In the genomic region with DNA sequence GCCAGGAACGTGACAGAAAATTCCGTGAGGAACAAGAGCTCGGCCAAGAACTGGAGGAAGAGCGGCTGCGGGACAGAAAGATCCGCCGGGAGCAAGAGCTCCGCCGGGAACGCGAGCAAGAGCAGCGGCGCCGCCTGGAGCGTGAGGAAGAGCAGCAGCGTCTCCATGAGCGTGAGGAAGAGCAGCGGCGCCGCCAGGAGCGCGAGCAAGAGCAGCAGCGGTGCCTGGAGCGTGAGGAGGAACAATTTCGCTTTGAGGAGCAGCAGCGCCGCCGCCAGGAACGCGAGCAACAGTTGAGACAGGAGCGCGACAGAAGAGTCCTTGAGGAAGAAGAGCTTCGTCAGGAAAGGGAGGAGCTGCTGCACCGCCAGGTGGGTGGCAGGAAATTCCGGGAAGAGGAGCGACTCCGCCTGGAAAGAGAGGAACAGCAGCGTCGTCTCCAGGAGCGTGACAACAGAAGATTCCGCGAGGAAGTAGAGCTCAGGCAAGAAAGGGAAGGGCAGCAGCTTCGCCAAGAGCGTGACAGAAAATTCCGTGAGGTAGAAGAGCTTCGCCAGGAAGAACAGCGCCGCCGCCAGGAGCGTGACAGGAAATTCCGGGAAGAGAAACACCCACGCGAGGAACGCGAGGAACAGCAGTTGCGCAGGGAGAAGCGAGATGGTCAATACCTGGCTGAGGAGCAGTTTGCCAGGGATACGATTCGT, we compare ENCODE assay signal across 8 mouse cellular contexts. TPM values are rescaled to one million over a fixed set of nuclear protein-coding genes. Genes with fewer than 3 reads are reported as not detected.
DNase-seq lines count a peak whose midpoint lies in the region; ATAC-seq and TF ChIP-seq lines count a peak whose summit lies in the region.
"Had no signal": no experiment of that assay in that cellular context is flagged by ENCODE, and none has a peak within 500 bp of the region (broad histone marks: within the 10 kb centered on the region; RNA-seq: fewer than 3 reads in every experiment).

No protein-coding gene starts in this region.

- H3K27ac ChIP-seq in bone marrow macrophage, adult 2 months (ENCODE audit: insufficient read depth, low read depth, low read length): no peak overlapping the region
- no peak overlapping the region for H3K27ac ChIP-seq in heart, adult 2 months
- H3K27ac ChIP-seq in kidney, adult 2 months (ENCODE audit: insufficient read depth, low read depth, low read length): peak overlapping the region; percentile 57
- H3K27ac ChIP-seq in limb, embryonic 11.5 days (replicated peaks; ENCODE audit: low read depth, low read length): no peak overlapping the region
- no peak overlapping the region for H3K27ac ChIP-seq in midbrain, embryonic 11.5 days (ENCODE audit: low read depth, low read length)
- peak overlapping the region; percentile 78; the same call in 1 of the 2 replicates for H3K27ac ChIP-seq in stomach, embryonic 15.5 days
- H3K27ac ChIP-seq: macrophage had no signal

- peaks cover 6% of the 10 kb centered on the region; the same call in 1 of the 2 replicates for H3K4me1 ChIP-seq in bone marrow macrophage, adult 2 months (ENCODE audit: control insufficient read depth, insufficient read depth, low read length)
- H3K4me1 ChIP-seq in heart, adult 2 months (ENCODE audit: control insufficient read depth, insufficient read depth, low read length): no peaks in the 10 kb centered on the region; the same call in 1 of the 2 replicates
- H3K4me1 ChIP-seq in kidney, adult 2 months (ENCODE audit: control insufficient read depth, insufficient read depth, low read length): peaks cover 6% of the 10 kb centered on the region; the same call in 1 of the 2 replicates
- 0 out of 2 replicates have a peak, but pooled peaks cover 8% of the 10 kb centered on the region for H3K4me1 ChIP-seq in limb, embryonic 11.5 days (ENCODE audit: control insufficient read depth, insufficient read depth, low read length)
- H3K4me1 ChIP-seq in midbrain, embryonic 11.5 days (ENCODE audit: control insufficient read depth, insufficient read depth, low read length): peaks cover 4% of the 10 kb centered on the region
- peaks cover 21% of the 10 kb centered on the region for H3K4me1 ChIP-seq in stomach, embryonic 15.5 days

- WGBS in heart, adult 2 months: 1% methylated on average over 59 of the region's 59 CpGs
- under 1% methylated on average over 59 of the region's 59 CpGs for WGBS in kidney, adult 2 months
- WGBS in limb, embryonic 11.5 days: under 1% methylated on average over 59 of the region's 59 CpGs
- WGBS in midbrain, embryonic 11.5 days: under 1% methylated on average over 59 of the region's 59 CpGs
- under 1% methylated on average over 59 of the region's 59 CpGs for whole genome bisulfite sequencing in stomach, embryonic 15.5 days

- TF ChIP-seq POLR2A in bone marrow macrophage, adult 2 months (IDR thresholded peaks at IDR 0.05; ENCODE audit: borderline replicate concordance, low read depth, low read length): no peak
- TF ChIP-seq POLR2A in heart, adult 2 months (IDR thresholded peaks at IDR 0.05; ENCODE audit: insufficient read depth, low read depth, low read length): no peak
- TF ChIP-seq POLR2A in kidney, adult 2 months (IDR thresholded peaks at IDR 0.05; ENCODE audit: low read depth, low read length): peak; percentile 66

- peak overlapping the region; percentile 22 for H3K9ac ChIP-seq in heart, adult 2 months (ENCODE audit: low read depth, low read length)
- peak overlapping the region; percentile 40; the same call in 1 of the 2 replicates for H3K9ac ChIP-seq in limb, embryonic 11.5 days (ENCODE audit: low read length)
- H3K9ac ChIP-seq in midbrain, embryonic 11.5 days (ENCODE audit: low read length): peak overlapping the region; percentile 45
- H3K9ac ChIP-seq in stomach, embryonic 15.5 days: peak overlapping the region; percentile 32; the same call in 1 of the 2 replicates

- no peaks in the 10 kb centered on the region for H3K36me3 ChIP-seq in heart, adult 2 months (ENCODE audit: control insufficient read depth, insufficient read depth, low read length)
- H3K36me3 ChIP-seq in kidney, adult 2 months (ENCODE audit: control insufficient read depth, insufficient read depth, low read length): no peaks in the 10 kb centered on the region
- no peaks in the 10 kb centered on the region for H3K36me3 ChIP-seq in limb, embryonic 11.5 days (ENCODE audit: control insufficient read depth, insufficient read depth, low read length)
- no peaks in the 10 kb centered on the region for H3K36me3 ChIP-seq in midbrain, embryonic 11.5 days (ENCODE audit: control insufficient read depth, insufficient read depth, low read length)
- no peaks in the 10 kb centered on the region for H3K36me3 ChIP-seq in stomach, embryonic 15.5 days

- peak; percentile 83 for DNase-seq in embryo, embryonic 11 days
- DNase-seq in heart, adult 2 months: peak; percentile 61 to 68
- DNase-seq in kidney, adult 2 months: peak; percentile 84
- DNase-seq in limb, embryonic 11.5 days (ENCODE audit: low spot score): peak; percentile 75
- DNase-seq in midbrain, embryonic 11.5 days (ENCODE audit: low spot score, missing footprints): peak; percentile 97

- 0 out of 2 replicates have a peak, but pooled peaks have one; percentile 12 for TF ChIP-seq CTCF in bone marrow macrophage, adult 2 months (IDR thresholded peaks at IDR 0.05; ENCODE audit: low read depth, low read length)
- TF ChIP-seq CTCF in heart, adult 2 months (IDR thresholded peaks at IDR 0.05): peak; percentile 39
- TF ChIP-seq CTCF in kidney, adult 2 months (conservative IDR thresholded peaks at IDR 0.05; ENCODE audit: insufficient read depth, insufficient read length, low read depth, low read length): peak; percentile 31; the same call in 1 of the 2 replicates

- no peak for TF ChIP-seq EP300 in heart, adult 2 months (IDR thresholded peaks at IDR 0.05; ENCODE audit: insufficient read depth, low read depth, low read length)

- H3K79me2 ChIP-seq in heart, adult 2 months (replicated peaks; ENCODE audit: control insufficient read depth, insufficient read depth, low read length): no peaks in the 10 kb centered on the region

- intact Hi-C loops in heart, adult 2 months (cut with DNase I): no loop called here

- ATAC-seq in limb, embryonic 11.5 days (ENCODE audit: insufficient number of reproducible peaks, low FRiP score, low TSS enrichment, low read depth): peak; percentile 42; the same call in 1 of the 2 replicates
- ATAC-seq in midbrain, embryonic 11.5 days (ENCODE audit: low FRiP score): peak; percentile 77
- peak; percentile 61 for ATAC-seq in stomach, embryonic 15.5 days (ENCODE audit: insufficient read depth, low FRiP score, low read depth)

- H3K4me3 ChIP-seq in bone marrow macrophage, adult 2 months (ENCODE audit: insufficient read depth, low read length): peak overlapping the region; percentile 57
- peak overlapping the region; percentile 49 for H3K4me3 ChIP-seq in heart, adult 2 months
- H3K4me3 ChIP-seq in kidney, adult 2 months (ENCODE audit: insufficient read depth, low read depth, low read length): peak overlapping the region; percentile 61
- H3K4me3 ChIP-seq in limb, embryonic 11.5 days (ENCODE audit: low read depth, low read length): peak overlapping the region; percentile 39
- H3K4me3 ChIP-seq in midbrain, embryonic 11.5 days (ENCODE audit: low read depth, low read length): peak overlapping the region; percentile 53
- peak overlapping the region; percentile 58 for H3K4me3 ChIP-seq in stomach, embryonic 15.5 days (replicated peaks)

- H3K27me3 ChIP-seq in heart, adult 2 months (ENCODE audit: control insufficient read depth, insufficient read depth, low read length): peaks cover 19% of the 10 kb centered on the region
- no peaks in the 10 kb centered on the region for H3K27me3 ChIP-seq in kidney, adult 2 months (replicated peaks; ENCODE audit: control insufficient read depth, insufficient read depth, low read length)
- peaks cover 33% of the 10 kb centered on the region for H3K27me3 ChIP-seq in limb, embryonic 11.5 days (ENCODE audit: control insufficient read depth, insufficient read depth, low read length)
- peaks cover 39% of the 10 kb centered on the region for H3K27me3 ChIP-seq in midbrain, embryonic 11.5 days (ENCODE audit: control insufficient read depth, insufficient read depth, low read length)
- H3K27me3 ChIP-seq in stomach, embryonic 15.5 days (replicated peaks): peaks cover 4% of the 10 kb centered on the region; the same call in 1 of the 2 replicates

- H3K4me2 ChIP-seq in limb, embryonic 11.5 days (ENCODE audit: low read depth, severe bottlenecking): peak overlapping the region; percentile 91
- H3K4me2 ChIP-seq in midbrain, embryonic 11.5 days: peak overlapping the region; percentile 82
- H3K4me2 ChIP-seq in stomach, embryonic 15.5 days: peak overlapping the region; percentile 97

- H3K9me3 ChIP-seq in limb, embryonic 11.5 days (ENCODE audit: control insufficient read depth, low read length): no peaks in the 10 kb centered on the region
- H3K9me3 ChIP-seq in midbrain, embryonic 11.5 days (ENCODE audit: control insufficient read depth, low read length): no peaks in the 10 kb centered on the region
- no peaks in the 10 kb centered on the region for H3K9me3 ChIP-seq in stomach, embryonic 15.5 days

RNA-seq across cellular contexts. Expression of a gene that starts 5.2 kb away (rescaled TPM):
- polyA plus RNA-seq in bone marrow macrophage, adult 2 months (2012; ENCODE audit: insufficient read depth, insufficient read length, missing spikeins): 0.16 and 0.19 TPM in 2 replicates
- under 1 TPM; 0.08 to 0.14 TPM for total RNA-seq in heart, adult 2 months (2021)
- polyA plus RNA-seq in heart, adult 2 months (2012; rRNA removed): 0.02 TPM in 1 of 2 replicates, not detected in the other
- 0.83 and 1.5 TPM in 2 replicates for polyA plus RNA-seq in kidney, adult 2 months (2012; rRNA removed)
- polyA plus RNA-seq in limb, embryonic 11.5 days (2014; fragmentation: Nextera tagmentation; extraction: Ambion mirVana): 0.08 and 0.45 TPM in 2 replicates
- 0.44 and 1.1 TPM in 2 replicates for polyA plus RNA-seq in midbrain, embryonic 11.5 days (2014; fragmentation: Nextera tagmentation; extraction: Ambion mirVana)
- polyA plus RNA-seq in stomach, embryonic 15.5 days (2015; fragmentation: Nextera tagmentation; extraction: Ambion mirVana): 1.5 and 1.6 TPM in 2 replicates

RNA-seq across cellular contexts. Expression of a gene that starts 21.3 kb away (rescaled TPM):
- not detected in 2 replicates for polyA plus RNA-seq in bone marrow macrophage, adult 2 months (2012; ENCODE audit: insufficient read depth, insufficient read length, missing spikeins)
- total RNA-seq in heart, adult 2 months (2021): not detected
- polyA plus RNA-seq in heart, adult 2 months (2012; rRNA removed): not detected in 2 replicates
- 0.34 and 0.47 TPM in 2 replicates for polyA plus RNA-seq in kidney, adult 2 months (2012; rRNA removed)
- not detected in 2 replicates for polyA plus RNA-seq in limb, embryonic 11.5 days (2014; fragmentation: Nextera tagmentation; extraction: Ambion mirVana)
- polyA plus RNA-seq in midbrain, embryonic 11.5 days (2014; fragmentation: Nextera tagmentation; extraction: Ambion mirVana): not detected in 2 replicates
- not detected in 2 replicates for polyA plus RNA-seq in stomach, embryonic 15.5 days (2015; fragmentation: Nextera tagmentation; extraction: Ambion mirVana)
- polyA plus RNA-seq: macrophage had no signal

RNA-seq across cellular contexts. Expression of a gene that starts 53.8 kb away (rescaled TPM):
- not detected in 2 replicates for polyA plus RNA-seq in bone marrow macrophage, adult 2 months (2012; ENCODE audit: insufficient read depth, insufficient read length, missing spikeins)
- not detected for total RNA-seq in heart, adult 2 months (2021)
- polyA plus RNA-seq in heart, adult 2 months (2012; rRNA removed): 0.02 TPM in 1 of 2 replicates, not detected in the other
- polyA plus RNA-seq in kidney, adult 2 months (2012; rRNA removed): not detected in 2 replicates
- not detected in 2 replicates for polyA plus RNA-seq in limb, embryonic 11.5 days (2014; fragmentation: Nextera tagmentation; extraction: Ambion mirVana)
- polyA plus RNA-seq in midbrain, embryonic 11.5 days (2014; fragmentation: Nextera tagmentation; extraction: Ambion mirVana): not detected in 2 replicates
- polyA plus RNA-seq in stomach, embryonic 15.5 days (2015; fragmentation: Nextera tagmentation; extraction: Ambion mirVana): 1.2 and 6.0 TPM in 2 replicates
- polyA plus RNA-seq: macrophage had no signal

Comparison
In these comparisons a context has a peak if more than half of its experiments do, and no peak if none do; other contexts are left out.
1. H3K27ac ChIP-seq: peak in kidney, adult 2 months (single experiment) and stomach, embryonic 15.5 days (single experiment); none in bone marrow macrophage, adult 2 months (single experiment), heart, adult 2 months (single experiment), limb, embryonic 11.5 days (single experiment) and midbrain, embryonic 11.5 days (single experiment).
2. Peak in every context shown above with its lines, with median percentiles within 50 percentile points of each other: H3K4me3 ChIP-seq, CTCF ChIP-seq, DNase-seq, H3K9ac ChIP-seq, ATAC-seq and H3K4me2 ChIP-seq.